Mouse (Mus musculus): ENCODE measurements around the gene Gm49354.

DNA sequence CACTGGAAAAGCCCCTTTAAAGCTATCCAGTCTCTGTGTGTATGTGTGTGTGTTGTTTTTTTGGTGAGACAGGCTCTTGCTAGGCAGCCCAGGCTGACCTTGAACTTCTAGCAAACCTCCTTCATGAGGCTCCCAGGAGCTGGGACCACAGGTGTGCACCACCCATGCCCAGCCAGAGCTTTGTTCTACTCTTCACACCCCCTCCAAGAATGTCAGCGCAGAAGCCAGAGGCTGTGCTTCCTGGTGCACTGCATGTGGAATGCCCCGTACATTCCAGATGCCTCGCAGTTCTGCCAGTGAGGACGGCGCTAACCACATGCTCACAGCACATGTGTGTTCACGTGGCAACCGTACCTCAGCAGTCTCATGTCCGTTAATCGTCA lies 14.4 kb upstream of the Gm49354 start:
- TF ChIP-seq POLR2A (IDR thresholded peaks at IDR 0.05; ENCODE audit: insufficient read depth, low read depth, low read length) (no peak), CTCF (IDR thresholded peaks at IDR 0.05; ENCODE audit: insufficient read depth, low read depth, low read length) (no peak)

All from olfactory bulb, adult 2 months (tissue).